Mouse (Mus musculus): Measurements from ENCODE around the gene Gucy1b2. TPM values are rescaled to one million over a fixed set of nuclear protein-coding genes. Genes with fewer than 3 reads are reported as not detected.

The Gucy1b2 gene
- polyA plus RNA-seq, 1 experiment from 2014 or later = 0.09 TPM

DNA sequence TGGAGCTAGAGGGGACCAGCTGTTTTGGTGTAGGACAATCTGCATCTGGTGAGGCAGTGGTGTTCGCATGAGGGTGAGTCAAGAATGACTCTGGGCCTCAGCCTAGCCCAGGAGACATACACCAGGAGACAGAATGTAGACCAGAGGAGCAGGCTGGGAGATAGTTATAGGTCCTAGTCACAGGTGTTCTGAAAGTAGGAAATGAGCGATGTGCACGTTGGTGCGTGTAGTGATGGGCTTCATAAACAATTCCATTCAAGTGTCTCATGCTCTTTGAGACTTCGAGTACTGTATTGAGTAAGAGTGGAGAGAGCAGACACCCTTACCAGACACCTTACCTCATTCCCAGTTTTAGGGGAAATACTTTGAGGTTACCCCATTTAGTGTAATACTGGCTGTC lies 102.3 kb downstream of the Gucy1b2 start:
- Histone ChIP-seq H3K36me3 (peaks cover 5% of the 10 kb centered on the region; the same call in 1 of the 2 replicates), H3K27me3 (replicated peaks) (no peaks in the 10 kb centered on the region), H3K9me3 (no peaks in the 10 kb centered on the region), H3K4me1 (no peaks in the 10 kb centered on the region), H3K9ac (no peak overlapping the region), H3K27ac (no peak overlapping the region), H3K4me2 (no peak overlapping the region), H3K4me3 (replicated peaks) (no peak overlapping the region)
- WGBS = 85% methylated on average over 5 of the region's 5 CpGs
- ATAC-seq (ENCODE audit: insufficient read depth, low FRiP score, low read depth) = no peak

DNA sequence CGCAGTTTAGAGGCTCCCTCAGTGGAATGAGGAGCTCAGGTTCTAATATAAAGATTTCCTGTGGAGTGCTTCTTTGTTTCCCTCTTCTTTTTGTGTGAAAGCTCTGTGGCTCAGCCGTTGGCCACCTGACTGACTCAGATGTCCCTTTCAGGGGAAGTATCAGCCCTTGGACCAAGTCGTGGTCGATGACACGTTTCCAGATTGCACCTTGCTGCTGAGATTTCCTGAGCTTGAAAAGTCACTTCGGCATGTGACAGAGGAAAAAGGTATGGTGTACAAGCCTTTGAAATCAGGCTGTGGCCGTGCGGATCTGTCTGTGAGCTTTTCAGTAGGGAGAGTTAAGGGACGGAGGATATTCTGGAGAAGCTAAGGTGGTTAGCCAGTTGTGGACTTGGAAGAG lies 102.7 kb downstream of the Gucy1b2 start:
- WGBS = 85% methylated on average over 9 of the region's 9 CpGs
- H3K9me3 ChIP-seq = no peaks in the 10 kb centered on the region
- no peak overlapping the region for H3K4me3 ChIP-seq (replicated peaks)
- no peak overlapping the region for H3K9ac ChIP-seq
- H3K27me3 ChIP-seq (replicated peaks) = no peaks in the 10 kb centered on the region
- no peak overlapping the region for H3K27ac ChIP-seq
- ATAC-seq (ENCODE audit: insufficient read depth, low FRiP score, low read depth) = no peak
- no peak overlapping the region for H3K4me2 ChIP-seq
- no peaks in the 10 kb centered on the region for H3K4me1 ChIP-seq
- H3K36me3 ChIP-seq = peaks cover 5% of the 10 kb centered on the region; the same call in 1 of the 2 replicates

DNA sequence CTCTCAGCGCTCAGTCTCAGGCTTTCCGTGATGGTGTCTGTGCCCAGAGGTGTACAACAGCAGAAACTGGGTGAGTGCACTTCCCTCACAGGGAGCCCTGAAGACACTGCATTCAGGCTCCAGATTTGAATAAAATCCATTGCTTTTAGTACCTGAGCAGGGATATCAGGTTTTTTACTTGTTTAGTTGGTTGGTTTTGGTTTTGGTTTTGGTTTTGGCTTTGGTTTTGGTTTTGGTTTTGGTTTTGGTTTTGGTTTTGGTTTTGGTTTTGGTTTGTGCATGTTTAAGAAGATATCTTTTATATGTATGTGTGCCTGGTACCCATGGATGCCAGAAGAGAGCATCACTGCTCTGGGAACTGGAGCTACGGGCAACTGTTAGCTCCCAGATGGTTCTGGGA lies 105.2 kb downstream of the Gucy1b2 start:
- 95% methylated on average over 3 of the region's 3 CpGs for whole genome bisulfite sequencing
- no peak for ATAC-seq (ENCODE audit: insufficient read depth, low FRiP score, low read depth)

DNA sequence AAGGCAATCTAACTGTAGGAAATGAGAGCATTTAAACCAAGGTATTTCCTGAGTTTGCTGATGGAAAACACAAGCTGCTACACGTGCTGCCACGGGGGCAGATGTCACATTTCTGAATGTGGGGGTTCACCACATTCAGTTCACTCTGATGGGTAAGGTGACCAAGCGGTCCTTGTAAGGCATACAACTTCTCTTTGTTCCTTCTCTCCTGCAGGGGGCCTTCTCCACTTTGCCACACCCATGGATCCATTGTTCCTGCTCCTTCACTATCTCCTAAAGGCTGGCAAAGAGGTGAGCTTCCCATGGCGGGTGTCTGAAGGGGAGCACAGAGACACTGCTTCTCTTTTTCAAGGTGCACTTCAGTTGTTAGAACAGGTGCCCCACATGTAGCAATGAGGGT lies 105.9 kb downstream of the Gucy1b2 start:
- H3K36me3 ChIP-seq = peaks cover 5% of the 10 kb centered on the region; the same call in 1 of the 2 replicates
- WGBS = 74% methylated on average over 4 of the region's 4 CpGs

More for the DNA sequence above, 105.2 kb downstream of the Gucy1b2 start:
- no peak overlapping the region for H3K4me2 ChIP-seq
- no peaks in the 10 kb centered on the region for H3K9me3 ChIP-seq
- no peaks in the 10 kb centered on the region for H3K27me3 ChIP-seq (replicated peaks)
- peaks cover 5% of the 10 kb centered on the region; the same call in 1 of the 2 replicates for H3K36me3 ChIP-seq
- H3K27ac ChIP-seq = no peak overlapping the region
- no peak overlapping the region for H3K9ac ChIP-seq
- H3K4me1 ChIP-seq = no peaks in the 10 kb centered on the region
- no peak overlapping the region for H3K4me3 ChIP-seq (replicated peaks)

DNA sequence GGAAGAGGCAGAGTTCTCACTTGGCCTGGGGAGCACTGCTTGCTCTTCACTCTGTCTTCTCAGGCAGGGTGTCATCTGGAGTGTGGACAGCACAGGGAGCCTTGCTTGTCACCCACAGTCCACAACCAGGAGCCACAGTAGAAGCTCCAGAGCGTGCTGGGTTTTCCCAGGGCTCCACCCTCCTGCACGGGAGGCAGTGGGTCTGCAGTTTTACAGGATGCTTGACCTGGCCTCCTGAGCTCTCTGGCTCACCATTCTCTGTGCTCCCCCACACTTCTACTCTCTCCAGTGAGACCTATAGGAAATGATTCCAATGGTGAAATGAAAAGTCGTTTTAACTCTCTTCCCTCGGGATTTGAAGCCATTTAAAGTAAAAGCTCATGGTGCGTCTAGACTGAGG lies 106.3 kb downstream of the Gucy1b2 start:
- H3K27me3 ChIP-seq (replicated peaks) = no peaks in the 10 kb centered on the region
- H3K27ac ChIP-seq = no peak overlapping the region
- H3K4me1 ChIP-seq = no peaks in the 10 kb centered on the region
- ATAC-seq (ENCODE audit: insufficient read depth, low FRiP score, low read depth) = no peak
- no peak overlapping the region for H3K4me3 ChIP-seq (replicated peaks)
- H3K36me3 ChIP-seq = peaks cover 5% of the 10 kb centered on the region; the same call in 1 of the 2 replicates
- no peaks in the 10 kb centered on the region for H3K9me3 ChIP-seq
- 72% methylated on average over 5 of the region's 5 CpGs for WGBS
- no peak overlapping the region for H3K9ac ChIP-seq
- no peak overlapping the region for H3K4me2 ChIP-seq

More for the DNA sequence above, 105.9 kb downstream of the Gucy1b2 start:
- H3K4me2 ChIP-seq = no peak overlapping the region
- no peaks in the 10 kb centered on the region for H3K27me3 ChIP-seq (replicated peaks)
- no peak overlapping the region for H3K4me3 ChIP-seq (replicated peaks)
- no peaks in the 10 kb centered on the region for H3K9me3 ChIP-seq
- no peak for ATAC-seq (ENCODE audit: insufficient read depth, low FRiP score, low read depth)
- H3K4me1 ChIP-seq = no peaks in the 10 kb centered on the region
- H3K27ac ChIP-seq = no peak overlapping the region
- H3K9ac ChIP-seq = no peak overlapping the region

DNA sequence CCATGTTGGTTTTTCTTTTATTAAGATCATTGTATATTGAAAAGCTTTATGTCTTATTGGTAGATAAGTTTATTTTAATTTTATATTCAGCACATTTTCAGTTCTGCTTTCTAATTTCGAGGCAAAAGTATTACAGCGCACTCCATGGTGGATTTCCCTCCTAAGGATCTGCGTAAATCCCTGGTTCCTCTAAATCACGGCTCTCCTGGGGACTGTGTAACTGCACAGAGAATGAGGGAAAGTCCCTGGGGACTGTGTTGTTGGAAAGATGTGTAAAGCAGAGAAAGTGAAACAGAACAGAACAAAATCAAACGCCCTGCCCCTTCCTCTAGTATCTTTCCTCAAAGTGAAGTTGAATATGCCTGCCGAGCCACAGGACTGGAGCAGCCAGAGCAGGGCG lies 109.0 kb downstream of the Gucy1b2 start:
- no peak for ATAC-seq (ENCODE audit: insufficient read depth, low FRiP score, low read depth)
- no peak overlapping the region for H3K4me2 ChIP-seq
- 0 out of 2 replicates have a peak, but pooled peaks cover 3% of the 10 kb centered on the region for H3K4me1 ChIP-seq
- 85% methylated on average over 7 of the region's 7 CpGs for WGBS
- peaks cover 5% of the 10 kb centered on the region; the same call in 1 of the 2 replicates for H3K36me3 ChIP-seq
- H3K27ac ChIP-seq = no peak overlapping the region
- no peak overlapping the region for H3K4me3 ChIP-seq (replicated peaks)
- H3K9me3 ChIP-seq = no peaks in the 10 kb centered on the region
- H3K9ac ChIP-seq = no peak overlapping the region
- no peaks in the 10 kb centered on the region for H3K27me3 ChIP-seq (replicated peaks)

DNA sequence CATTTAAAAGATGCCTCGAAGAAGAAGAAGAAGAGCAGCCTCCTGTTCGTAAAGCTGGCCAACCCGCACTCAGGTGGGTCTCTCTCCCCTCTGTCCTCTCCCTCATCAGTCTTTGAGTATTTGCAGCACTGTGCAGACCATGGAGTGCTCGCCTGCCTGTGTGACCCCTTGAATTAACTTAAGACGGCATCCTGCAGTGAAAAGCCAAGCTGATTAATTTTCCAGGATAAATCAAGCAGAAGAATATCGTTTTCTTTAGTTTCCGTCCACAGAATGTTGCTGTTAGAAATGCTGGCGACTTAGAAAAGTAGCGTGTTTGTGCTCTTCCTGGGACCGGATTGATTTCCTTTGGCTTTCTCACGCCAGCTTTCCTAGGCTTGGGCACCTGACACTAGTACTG lies 109.5 kb downstream of the Gucy1b2 start:
- Histone ChIP-seq H3K4me2 (no peak overlapping the region), H3K9me3 (no peaks in the 10 kb centered on the region), H3K27me3 (replicated peaks) (no peaks in the 10 kb centered on the region), H3K9ac (no peak overlapping the region), H3K4me3 (replicated peaks) (no peak overlapping the region), H3K4me1 (0 out of 2 replicates have a peak, but pooled peaks cover 6% of the 10 kb centered on the region), H3K27ac (no peak overlapping the region), H3K36me3 (peaks cover 5% of the 10 kb centered on the region; the same call in 1 of the 2 replicates)
- no peak for ATAC-seq (ENCODE audit: insufficient read depth, low FRiP score, low read depth)
- 77% methylated on average over 11 of the region's 11 CpGs for WGBS

Other genes starting within 250 kb of the Gucy1b2 start
- gene Rnaseh2b, start 163.7 kb downstream of the Gucy1b2 start, polyA plus RNA-seq (2015; fragmentation: Nextera tagmentation; extraction: Ambion mirVana) = 48.9 and 54.4 TPM in 2 replicates
- 0.63 and 1.1 TPM in 2 replicates for gene Dleu7, start 163.2 kb downstream of the Gucy1b2 start, polyA plus RNA-seq (2015; fragmentation: Nextera tagmentation; extraction: Ambion mirVana)
- 4.7 and 6.4 TPM in 2 replicates for gene Fam124a, start 99.4 kb upstream of the Gucy1b2 start, polyA plus RNA-seq (2015; fragmentation: Nextera tagmentation; extraction: Ambion mirVana)
- gene Gm4131, start 110.6 kb upstream of the Gucy1b2 start, polyA plus RNA-seq (2015; fragmentation: Nextera tagmentation; extraction: Ambion mirVana) = not detected in 2 replicates
- not detected in 2 replicates for gene Serpine3, start 207.4 kb upstream of the Gucy1b2 start, polyA plus RNA-seq (2015; fragmentation: Nextera tagmentation; extraction: Ambion mirVana)